Mouse (Mus musculus) liver, embryonic 15.5 days (tissue): ENCODE measurements around the gene Tmc6. TPM values are rescaled to one million over a fixed set of nuclear protein-coding genes. Genes with fewer than 3 reads are reported as not detected.

Experiments
- ATAC-seq: fragments of 200-750 bp; cut with Nextera tagmentation; 2 replicates; pipeline ENCODE4 v1.8.0; 2017; ENCODE audit warnings: moderate number of reproducible peaks, mild to moderate bottlenecking, moderate library complexity; ENCODE audit not compliant: insufficient read depth
- H3K27ac ChIP-seq: fragments of 300-500 bp; sonication (generic); replicated peaks from 2 replicates; pipeline ENCODE4 v1.5.1; 2015; ENCODE audit warnings: mild to moderate bottlenecking, inconsistent platforms
- H3K27me3 ChIP-seq: fragments of 300-500 bp; sonication (generic); 2 replicates; pipeline ENCODE4 v1.6.1; 2015; ENCODE audit warnings: mild to moderate bottlenecking, inconsistent platforms
- H3K36me3 ChIP-seq: fragments of 300-500 bp; sonication (generic); replicated peaks from 2 replicates; pipeline ENCODE4 v1.6.1; 2015; ENCODE audit warnings: moderate library complexity, mild to moderate bottlenecking, inconsistent platforms
- H3K4me1 ChIP-seq: fragments of 300-500 bp; sonication (generic); replicated peaks from 2 replicates; pipeline ENCODE4 v1.6.1; 2015; ENCODE audit warnings: inconsistent platforms
- H3K4me2 ChIP-seq: fragments of 300-500 bp; sonication (generic); 2 replicates; pipeline ENCODE4 v1.6.1; 2015; ENCODE audit warnings: moderate library complexity, mild to moderate bottlenecking, inconsistent platforms
- H3K4me3 ChIP-seq: fragments of 300-500 bp; sonication (generic); replicated peaks from 2 replicates; pipeline ENCODE4 v1.5.1; 2015; ENCODE audit warnings: mild to moderate bottlenecking, inconsistent platforms
- H3K9ac ChIP-seq: fragments of 300-500 bp; sonication (generic); 2 replicates; pipeline ENCODE4 v1.6.1; 2015; ENCODE audit warnings: moderate library complexity, mild to moderate bottlenecking, inconsistent platforms
- H3K9me3 ChIP-seq: fragments of 300-500 bp; sonication (generic); replicated peaks from 2 replicates; pipeline ENCODE4 v1.6.1; 2016; ENCODE audit warnings: inconsistent platforms
- WGBS: fragments of 180-500 bp; shearing (Covaris S2); methylation state at CpG from one replicate; pipeline ENCODE4 v1.1.7; 2015; ENCODE audit warnings: mixed read lengths; ENCODE audit not compliant: insufficient replicate concordance; 5-methylcytosine and 5-hydroxymethylcytosine counted together
- polyA plus RNA-seq: library from polyadenylated mRNA; unstranded; fragments of >200 nt; fragmentation: Nextera tagmentation; extraction: Ambion mirVana; gene quantifications from 2 replicates; pipeline ENCODE4 v1.2.1, GENCODE M21; 2015

Gene Tmc6
- polyA plus RNA-seq, 1 experiment from 2014 or later = 51.0 TPM

DNA sequence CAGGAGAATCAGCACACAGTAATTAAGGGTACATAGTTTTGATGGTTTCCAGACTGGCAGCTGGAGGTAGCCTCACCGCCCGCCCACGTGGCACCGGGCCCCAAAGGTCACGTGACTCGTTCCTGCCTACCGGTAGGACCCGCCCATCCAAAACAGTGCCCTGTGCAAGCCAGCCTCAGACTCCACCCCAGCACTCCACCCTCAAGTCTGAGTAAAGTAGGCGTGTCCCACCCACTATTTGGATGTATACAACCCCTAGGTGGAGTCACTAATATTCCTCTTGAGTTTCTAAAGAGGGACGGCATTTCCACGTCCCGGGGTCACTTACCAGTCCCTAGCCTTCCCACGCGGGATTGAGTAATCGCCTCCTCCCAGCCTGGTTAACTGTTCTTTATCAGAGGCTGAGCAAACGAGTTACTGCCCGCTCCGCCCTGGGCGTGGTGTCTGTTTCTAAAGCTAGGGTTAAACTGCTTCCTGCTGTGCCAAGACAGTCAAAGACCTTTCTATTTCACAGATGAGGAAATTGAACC is 1.4 kb downstream of the Tmc6 start:
- no peaks in the 10 kb centered on the region for H3K9me3 ChIP-seq
- H3K4me3 ChIP-seq = peak overlapping the region; percentile 74
- peak overlapping the region; percentile 99 for H3K27ac ChIP-seq
- H3K4me2 ChIP-seq = peak overlapping the region; percentile 96
- H3K36me3 ChIP-seq = peaks cover 52% of the 10 kb centered on the region
- peak; percentile 75 for ATAC-seq
- H3K4me1 ChIP-seq = peaks cover 82% of the 10 kb centered on the region
- no peaks in the 10 kb centered on the region for H3K27me3 ChIP-seq
- peak overlapping the region; percentile 92 for H3K9ac ChIP-seq
- WGBS = under 1% methylated on average over 19 of the region's 19 CpGs

DNA sequence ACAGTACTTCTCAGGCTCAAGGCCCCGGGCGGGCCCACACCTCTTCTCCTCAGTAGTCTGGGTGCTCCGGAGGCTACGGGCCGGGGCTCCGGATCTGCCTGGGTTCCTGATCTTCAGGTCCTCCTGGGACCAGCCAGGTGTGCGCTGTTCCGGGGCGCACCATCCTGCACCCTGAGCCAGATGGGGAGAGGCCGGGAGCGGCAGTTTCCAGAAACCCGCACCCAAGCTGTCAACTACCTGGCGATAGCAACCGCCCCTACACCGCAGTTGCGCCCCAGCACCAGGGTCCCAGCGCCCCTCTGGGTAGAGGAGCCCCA is 1.8 kb downstream of the Tmc6 start:
- Histone ChIP-seq H3K9me3 (no peaks in the 10 kb centered on the region), H3K27me3 (no peaks in the 10 kb centered on the region), H3K4me2 (peak overlapping the region; percentile 96), H3K4me1 (peaks cover 79% of the 10 kb centered on the region), H3K9ac (peak overlapping the region; percentile 92), H3K36me3 (peaks cover 52% of the 10 kb centered on the region), H3K4me3 (peak overlapping the region; percentile 74), H3K27ac (peak overlapping the region; percentile 99)
- 0% methylated on average over 17 of the region's 17 CpGs for WGBS
- ATAC-seq = peak; percentile 1

DNA sequence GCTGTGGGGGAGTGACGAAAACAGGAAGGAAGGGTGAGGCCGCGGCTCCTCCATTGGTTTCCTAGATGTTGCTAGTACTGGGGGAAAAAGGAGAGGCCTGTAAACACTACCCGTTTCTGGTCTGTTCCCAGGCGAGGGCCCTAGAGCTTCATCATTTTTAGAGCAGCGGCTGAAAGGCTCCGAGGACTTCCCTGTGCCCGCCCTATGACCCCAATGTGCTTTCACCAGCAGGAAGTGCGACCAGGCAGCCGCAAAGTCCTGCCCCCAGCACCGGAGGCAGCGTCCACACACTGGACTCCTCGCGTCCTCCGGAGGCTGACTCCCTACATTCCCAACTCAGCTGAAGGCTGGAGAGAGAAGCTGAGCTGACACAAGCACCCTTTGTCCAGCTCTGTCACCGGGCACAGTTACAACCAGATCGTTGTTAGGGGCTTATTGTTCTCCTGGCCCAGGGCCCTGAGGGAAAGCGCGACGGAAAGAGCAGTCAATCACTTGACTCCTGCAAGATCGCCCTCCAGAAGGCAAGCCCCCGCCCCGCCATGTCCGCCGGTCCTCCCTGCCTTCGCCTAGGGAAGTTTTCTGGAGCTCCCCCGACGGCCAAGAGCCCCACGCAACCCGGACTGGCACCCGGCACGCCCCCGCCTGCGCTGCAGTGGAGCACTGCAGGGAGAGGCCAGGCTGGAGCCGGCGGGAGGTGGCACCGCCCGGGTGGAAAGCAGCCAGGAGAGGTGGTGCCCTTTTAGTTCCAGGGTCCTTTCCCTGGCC is 2.4 kb downstream of the Tmc6 start:
- Histone ChIP-seq H3K9me3 (no peaks in the 10 kb centered on the region), H3K9ac (peak overlapping the region; percentile 92), H3K27ac (peak overlapping the region; percentile 99), H3K27me3 (no peaks in the 10 kb centered on the region), H3K36me3 (peaks cover 52% of the 10 kb centered on the region), H3K4me2 (peak overlapping the region; percentile 96), H3K4me1 (peaks cover 74% of the 10 kb centered on the region), H3K4me3 (peak overlapping the region; percentile 74)
- WGBS = under 1% methylated on average over 38 of the region's 38 CpGs
- peak; percentile 30 for ATAC-seq

DNA sequence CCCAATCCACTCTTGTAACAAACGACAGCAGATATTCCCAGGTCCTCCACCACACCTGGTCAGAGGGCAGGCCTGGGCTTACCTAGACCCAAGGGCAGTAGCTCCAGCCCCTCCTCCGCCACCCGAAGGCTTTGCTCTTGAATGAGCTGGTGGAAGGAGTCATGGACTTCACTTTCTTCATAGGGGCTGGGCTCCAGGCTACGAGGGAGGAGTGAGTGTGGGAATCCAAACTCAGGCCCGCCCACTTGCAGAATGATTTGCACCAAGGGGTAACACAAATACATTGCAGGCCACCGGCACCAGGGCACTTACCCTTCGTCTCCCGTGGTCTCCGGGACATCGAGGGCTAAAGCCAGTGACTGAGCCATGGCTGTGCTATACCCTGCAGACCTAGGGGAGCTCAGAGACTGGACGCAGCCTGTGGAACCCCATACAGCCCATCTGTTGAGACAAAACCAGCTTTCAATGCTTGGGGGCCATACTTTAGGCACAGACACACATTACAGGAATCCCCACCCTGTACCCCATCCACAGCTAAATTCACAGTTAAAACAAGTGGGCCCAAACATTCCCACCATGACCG is 3.1 kb downstream of the Tmc6 start:
- Histone ChIP-seq H3K36me3 (peaks cover 52% of the 10 kb centered on the region), H3K27me3 (no peaks in the 10 kb centered on the region), H3K9ac (peak overlapping the region; percentile 92), H3K4me1 (peaks cover 67% of the 10 kb centered on the region), H3K27ac (peak overlapping the region; percentile 99), H3K4me2 (peak overlapping the region; percentile 96), H3K4me3 (peak overlapping the region; percentile 74), H3K9me3 (no peaks in the 10 kb centered on the region)
- WGBS = 22% methylated on average over 12 of the region's 12 CpGs
- no peak for ATAC-seq

DNA sequence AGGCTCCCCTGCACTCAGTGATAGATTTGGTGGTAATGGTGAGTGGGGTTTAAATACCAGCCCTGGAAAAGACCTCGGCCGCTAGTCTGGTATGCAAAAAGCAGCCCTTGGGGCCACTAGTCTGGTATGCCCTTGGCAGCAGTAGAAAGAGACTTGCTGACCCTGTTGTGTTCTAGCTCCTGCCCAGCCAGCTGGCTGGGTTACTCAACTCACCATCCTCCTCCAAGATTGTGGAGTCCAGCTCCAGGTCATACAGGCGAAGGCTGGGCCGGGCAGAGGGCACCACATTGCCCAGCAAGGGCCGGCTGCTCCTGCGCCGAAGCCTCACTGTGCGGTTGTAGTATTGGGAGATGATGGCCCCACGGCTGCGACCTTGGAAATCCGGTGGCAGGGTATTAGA is 4.0 kb downstream of the Tmc6 start:
- H3K9ac ChIP-seq = peak overlapping the region; percentile 92; the same call in 1 of the 2 replicates

DNA sequence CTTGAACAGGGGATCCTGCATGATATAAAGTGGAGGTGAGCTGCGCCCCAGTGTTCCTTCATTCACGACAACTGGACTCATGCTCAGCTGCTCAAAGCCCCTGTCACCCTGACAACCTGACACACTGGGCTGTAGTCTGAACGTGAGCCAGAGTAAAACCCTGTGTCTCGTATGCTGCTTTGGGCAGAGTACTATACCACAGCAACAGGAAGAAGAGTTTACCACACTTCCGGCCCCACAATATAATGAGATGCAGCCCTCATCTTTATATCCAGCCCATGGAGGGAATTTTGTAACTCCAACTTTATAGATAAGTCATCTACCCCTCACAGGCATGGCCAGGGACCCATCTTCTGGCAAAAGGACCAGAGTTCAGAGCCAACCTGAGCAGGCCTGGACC is 4.9 kb downstream of the Tmc6 start:
- 68% methylated on average over 5 of the region's 5 CpGs for WGBS

More for the DNA sequence above, 4.0 kb downstream of the Tmc6 start:
- Histone ChIP-seq H3K27me3 (no peaks in the 10 kb centered on the region), H3K36me3 (peaks cover 58% of the 10 kb centered on the region), H3K9me3 (no peaks in the 10 kb centered on the region), H3K27ac (peak overlapping the region; percentile 99), H3K4me1 (peaks cover 62% of the 10 kb centered on the region), H3K4me2 (peak overlapping the region; percentile 96), H3K4me3 (peak overlapping the region; percentile 74; the same call in 1 of the 2 replicates)
- WGBS = 90% methylated on average over 11 of the region's 11 CpGs
- no peak for ATAC-seq

DNA sequence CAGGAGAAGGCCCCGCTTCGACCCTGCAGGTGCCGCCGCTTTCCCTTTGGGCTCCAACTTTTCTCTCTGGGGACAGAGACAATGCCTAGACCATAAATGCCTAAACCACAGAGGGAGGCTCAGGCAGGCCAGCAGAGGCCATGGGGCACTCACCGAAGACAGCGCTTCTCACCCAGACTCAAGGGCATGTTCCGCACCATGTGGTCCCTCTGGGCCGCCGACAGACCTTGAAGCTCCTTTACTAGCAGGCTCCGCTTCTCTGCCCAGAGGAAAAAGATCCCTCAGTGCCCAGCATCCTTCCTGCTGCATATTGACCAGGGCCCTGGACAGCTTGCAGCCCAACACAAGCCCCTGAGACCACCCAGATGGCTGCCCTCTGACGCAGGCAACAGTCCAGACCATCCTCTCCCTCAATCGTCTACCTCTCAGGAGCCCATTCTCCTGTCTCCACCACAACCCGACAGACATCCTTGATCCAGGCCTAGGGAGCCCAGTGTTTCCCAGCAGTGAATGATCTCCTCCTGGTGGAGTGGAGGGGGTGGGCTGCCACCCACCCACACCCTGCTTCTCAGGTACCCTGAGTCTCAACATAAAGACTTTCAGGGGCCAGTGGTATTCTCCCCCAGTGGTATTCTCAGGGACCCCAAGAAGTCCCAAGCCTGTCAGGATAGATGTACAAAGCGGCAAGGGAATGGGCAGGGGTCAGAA is 5.8 kb downstream of the Tmc6 start:
- Histone ChIP-seq H3K27ac (no peak overlapping the region; the same call in 1 of the 2 replicates), H3K36me3 (peaks cover 76% of the 10 kb centered on the region), H3K27me3 (no peaks in the 10 kb centered on the region), H3K4me3 (no peak overlapping the region), H3K4me1 (peaks cover 47% of the 10 kb centered on the region), H3K9me3 (no peaks in the 10 kb centered on the region), H3K4me2 (no peak overlapping the region; the same call in 1 of the 2 replicates), H3K9ac (no peak overlapping the region)
- no peak for ATAC-seq
- 95% methylated on average over 14 of the region's 14 CpGs for WGBS

More for the DNA sequence above, 4.9 kb downstream of the Tmc6 start:
- peak overlapping the region; percentile 96 for H3K4me2 ChIP-seq
- H3K9ac ChIP-seq = no peak overlapping the region
- ATAC-seq = no peak
- peak overlapping the region; percentile 60 for H3K27ac ChIP-seq
- H3K27me3 ChIP-seq = no peaks in the 10 kb centered on the region
- peaks cover 56% of the 10 kb centered on the region for H3K4me1 ChIP-seq
- no peak overlapping the region for H3K4me3 ChIP-seq
- H3K36me3 ChIP-seq = peaks cover 68% of the 10 kb centered on the region
- no peaks in the 10 kb centered on the region for H3K9me3 ChIP-seq

DNA sequence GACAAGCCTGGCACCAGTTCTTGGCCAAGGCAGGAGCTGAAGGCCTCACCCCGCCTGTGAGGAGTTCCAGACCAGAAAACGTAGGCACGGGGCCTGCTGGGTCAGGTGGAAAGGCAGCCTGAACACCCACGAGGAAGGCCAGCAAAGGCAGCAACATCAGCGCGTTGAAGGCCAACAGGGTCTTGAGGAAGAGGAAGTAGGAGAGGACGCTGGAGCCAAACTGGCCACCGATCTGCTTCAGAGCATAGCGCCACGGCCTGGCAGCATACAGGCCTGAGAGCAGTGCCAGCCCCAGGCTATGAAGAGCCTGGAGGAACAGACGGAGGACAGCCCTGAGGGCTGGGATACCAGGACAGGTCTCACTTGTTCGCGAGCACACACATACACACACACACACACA is 6.5 kb downstream of the Tmc6 start:
- H3K27ac ChIP-seq = no peak overlapping the region; the same call in 1 of the 2 replicates
- no peak overlapping the region for H3K9ac ChIP-seq
- peaks cover 43% of the 10 kb centered on the region for H3K4me1 ChIP-seq
- 76% methylated on average over 13 of the region's 13 CpGs for WGBS
- no peak overlapping the region for H3K4me2 ChIP-seq
- no peak overlapping the region for H3K4me3 ChIP-seq
- H3K9me3 ChIP-seq = no peaks in the 10 kb centered on the region
- no peaks in the 10 kb centered on the region for H3K27me3 ChIP-seq
- H3K36me3 ChIP-seq = peaks cover 83% of the 10 kb centered on the region
- ATAC-seq = no peak

DNA sequence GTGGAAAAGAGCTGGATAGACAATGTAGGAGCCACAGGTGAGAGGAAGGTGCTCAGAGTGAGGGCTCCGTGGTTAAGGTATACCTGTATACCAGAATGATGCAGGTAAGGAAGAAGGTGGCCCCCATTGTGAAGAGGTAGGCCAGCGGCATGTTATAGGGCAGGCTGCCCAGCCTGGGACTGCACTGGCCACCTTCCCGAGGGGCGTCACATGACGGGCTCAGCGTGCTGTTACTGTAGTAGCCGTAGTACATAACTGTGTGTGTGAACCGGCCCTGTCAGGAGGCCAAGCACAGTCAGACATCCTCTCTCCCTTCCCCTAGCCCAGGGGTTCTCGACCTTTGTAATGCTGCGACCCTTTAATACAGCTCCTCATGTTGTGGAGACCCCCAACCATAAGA is 7.1 kb downstream of the Tmc6 start:
- Histone ChIP-seq H3K9me3 (no peaks in the 10 kb centered on the region), H3K4me2 (no peak overlapping the region), H3K9ac (no peak overlapping the region), H3K4me3 (no peak overlapping the region), H3K27ac (no peak overlapping the region), H3K27me3 (no peaks in the 10 kb centered on the region), H3K36me3 (peaks cover 89% of the 10 kb centered on the region), H3K4me1 (peaks cover 43% of the 10 kb centered on the region)
- ATAC-seq = no peak
- WGBS = 92% methylated on average over 10 of the region's 10 CpGs

DNA sequence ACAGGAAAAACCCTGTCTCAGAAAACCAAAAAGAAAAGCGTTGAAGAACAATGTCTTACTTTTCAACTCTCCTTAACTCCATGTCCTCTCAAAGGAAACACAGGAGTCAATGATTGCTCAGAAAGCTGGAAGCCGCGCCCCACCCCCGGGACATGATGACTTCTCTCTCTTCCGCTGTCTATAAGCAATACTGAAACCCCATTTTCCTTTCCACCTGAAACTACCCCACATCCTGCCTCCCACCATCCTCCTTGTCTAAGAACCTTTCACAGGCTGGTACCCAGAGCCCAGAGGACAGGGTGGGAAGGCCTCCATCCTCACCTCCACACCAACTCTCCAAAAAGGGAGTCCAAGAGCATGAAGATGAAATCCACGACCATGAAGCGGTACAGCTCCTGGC is 9.6 kb downstream of the Tmc6 start:
- WGBS = 96% methylated on average over 7 of the region's 7 CpGs
- Histone ChIP-seq H3K36me3 (peaks cover 100% of the 10 kb centered on the region), H3K4me1 (peaks cover 29% of the 10 kb centered on the region), H3K27ac (no peak overlapping the region), H3K4me2 (no peak overlapping the region), H3K27me3 (no peaks in the 10 kb centered on the region), H3K4me3 (no peak overlapping the region), H3K9me3 (no peaks in the 10 kb centered on the region), H3K9ac (no peak overlapping the region)
- no peak for ATAC-seq

DNA sequence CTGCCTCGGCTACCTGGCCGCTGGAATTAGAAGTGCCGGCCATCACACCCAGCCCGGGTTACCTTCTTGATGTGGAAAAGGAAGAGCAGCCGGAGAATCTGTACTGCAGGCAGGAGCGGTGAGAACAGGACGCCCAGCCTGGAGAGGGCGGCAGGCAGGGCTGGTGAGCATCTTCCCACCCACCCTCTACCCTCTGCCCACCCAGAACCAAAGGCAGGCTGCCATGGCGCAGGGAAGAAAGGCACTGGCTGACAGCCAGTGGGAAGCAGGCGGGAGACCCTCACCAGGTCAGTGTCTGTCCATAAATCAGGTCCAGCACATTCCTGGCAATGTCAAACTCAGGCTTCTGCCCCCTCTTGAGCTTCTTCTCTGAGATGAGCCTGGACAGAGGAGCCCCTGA is 11.6 kb downstream of the Tmc6 start:
- no peaks in the 10 kb centered on the region for H3K9me3 ChIP-seq
- H3K9ac ChIP-seq = no peak overlapping the region
- ATAC-seq = no peak
- H3K4me3 ChIP-seq = no peak overlapping the region
- 84% methylated on average over 10 of the region's 10 CpGs for WGBS
- no peak overlapping the region for H3K27ac ChIP-seq
- H3K4me2 ChIP-seq = no peak overlapping the region
- H3K27me3 ChIP-seq = no peaks in the 10 kb centered on the region
- peaks cover 13% of the 10 kb centered on the region for H3K4me1 ChIP-seq
- peaks cover 100% of the 10 kb centered on the region for H3K36me3 ChIP-seq
